Mouse (Mus musculus): ENCODE measurements around the gene Cx3cr1.

The Cx3cr1 gene

DNA sequence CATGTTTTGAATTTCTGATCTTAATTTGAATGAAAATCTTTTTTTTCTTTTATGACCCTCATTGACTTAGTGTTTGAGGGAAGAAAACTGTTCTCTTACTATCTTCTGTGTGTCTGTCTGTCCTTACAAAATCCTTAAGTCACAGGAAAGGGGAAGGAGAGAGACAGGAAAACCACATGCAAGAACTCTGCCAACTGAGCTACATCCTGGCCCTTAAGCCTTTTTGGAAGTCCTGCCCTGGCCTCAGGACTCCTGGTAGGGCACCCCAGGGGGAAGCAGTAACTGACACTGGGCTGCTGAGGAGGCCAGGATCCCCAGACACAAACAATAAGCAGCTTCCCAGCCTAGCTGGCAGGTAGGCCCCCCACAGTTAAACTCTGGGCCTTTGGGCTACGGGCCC lies 126.4 kb downstream of the Cx3cr1 start:
- DNase-seq (ENCODE audit: low spot score in 2 of 2), result no peak

DNA sequence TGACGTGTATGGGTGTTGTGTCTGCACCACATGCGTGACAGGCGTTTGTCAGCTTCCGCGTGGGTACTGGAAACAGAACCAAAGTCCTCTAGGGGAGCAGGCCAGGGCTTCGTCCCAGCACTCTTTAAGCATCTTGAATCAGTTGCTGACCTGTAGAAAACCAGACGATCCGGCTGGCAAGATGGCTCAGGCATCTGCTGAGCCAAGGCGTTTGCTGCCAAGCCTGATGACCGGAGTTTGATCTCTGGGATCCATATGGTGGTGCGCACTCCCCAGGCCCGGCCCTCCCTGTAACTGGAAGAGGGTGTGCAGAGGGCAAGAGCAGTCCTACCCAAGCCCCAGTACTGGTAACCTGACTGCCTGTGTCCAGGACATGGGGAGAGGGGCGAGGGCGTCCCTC lies 127.8 kb downstream of the Cx3cr1 start:
- no peak for DNase-seq (ENCODE audit: low spot score in 2 of 2)

DNA sequence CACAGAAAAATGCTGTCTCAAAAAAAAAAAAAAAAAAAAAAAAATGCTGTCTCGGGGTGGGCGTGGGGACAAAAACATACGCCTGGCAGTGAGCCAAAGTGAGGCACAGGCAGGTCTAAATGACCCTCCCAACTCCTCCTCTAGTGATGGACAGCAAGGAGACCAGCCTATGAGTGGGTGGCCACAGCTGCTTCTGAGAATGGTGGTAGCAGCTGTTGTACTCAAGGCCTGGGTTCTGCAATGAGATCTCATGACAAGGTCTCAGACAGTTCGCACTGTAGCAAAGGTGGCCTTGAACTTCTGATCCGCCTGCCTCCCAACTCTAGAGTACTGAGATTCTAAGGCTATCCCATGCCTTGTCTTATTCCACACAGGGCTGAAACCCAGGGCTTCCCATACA lies 128.3 kb downstream of the Cx3cr1 start:
- DNase-seq (ENCODE audit: low spot score in 2 of 2), result no peak

DNA sequence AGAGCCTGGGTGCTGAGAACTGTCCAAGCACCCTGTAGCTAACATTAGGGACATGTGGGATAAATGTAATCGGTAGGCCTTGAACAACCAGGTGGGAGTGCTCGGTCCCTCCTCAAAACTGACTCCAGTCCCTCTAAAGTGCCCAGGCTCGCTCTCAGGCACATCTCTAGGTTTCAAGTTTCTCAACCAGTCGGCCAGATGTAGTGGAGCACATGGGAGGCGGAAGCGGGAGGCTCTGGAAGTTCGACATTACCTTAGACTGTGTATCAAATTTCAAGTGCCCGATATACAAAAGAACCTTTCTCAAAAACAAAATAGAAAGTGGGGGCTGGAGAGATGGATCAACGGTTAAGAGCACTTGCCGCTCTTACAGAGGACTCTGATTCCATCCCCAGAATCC lies 130.0 kb downstream of the Cx3cr1 start:
- DNase-seq (ENCODE audit: low spot score in 2 of 2), result no peak

DNA sequence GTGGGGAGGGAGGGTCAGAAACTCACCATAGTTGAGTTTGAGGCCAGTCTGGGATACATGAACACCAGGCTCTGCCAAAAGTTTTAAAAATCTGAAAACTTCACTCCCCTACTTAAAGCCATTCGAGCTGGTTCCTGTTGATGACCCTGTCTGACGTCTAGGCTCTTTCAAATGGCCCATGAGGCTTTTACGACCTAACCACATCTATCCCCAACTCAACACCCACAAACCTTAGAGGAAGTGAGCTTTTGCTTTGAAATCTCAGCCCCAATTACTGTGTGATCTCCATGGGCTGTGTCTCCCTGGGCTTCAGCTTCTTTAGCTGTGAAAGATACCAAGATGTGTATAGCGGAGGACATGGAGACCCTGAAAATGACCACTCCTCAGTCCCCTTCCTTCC lies 131.2 kb downstream of the Cx3cr1 start:
- no peak for DNase-seq (ENCODE audit: low spot score in 2 of 2)

GRCm38 (mm10) chr9:119937005-119937773 lies 132.5 kb downstream of the Cx3cr1 start, which contains the start of the genes Gorasp1 and Ttc21a:
Gene Gorasp1, minus strand, starts transcription at chr9:119937565.
Gene Ttc21a, plus strand, starts transcription at chr9:119937606.
- peak; percentile 86 to 89 for DNase-seq (ENCODE audit: low spot score in 2 of 2)

DNA sequence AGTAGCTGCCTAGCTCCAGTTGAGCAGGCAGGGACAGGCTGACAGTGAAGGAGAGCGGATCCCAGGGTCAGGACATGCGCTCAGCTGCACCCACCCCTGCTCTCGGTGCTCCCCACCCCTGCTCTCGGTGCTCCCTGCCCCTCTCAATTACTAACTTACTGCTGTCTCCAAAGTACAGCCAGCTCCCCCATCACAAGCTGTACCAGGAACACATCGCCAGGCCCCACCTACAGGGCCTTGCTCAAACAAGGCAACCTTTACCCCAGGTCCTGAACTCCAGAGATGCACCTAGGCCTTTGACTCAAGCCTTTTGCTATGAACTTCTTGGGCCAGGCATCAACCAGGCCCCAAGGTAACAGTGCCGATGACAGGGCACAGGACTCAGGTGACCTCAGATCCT lies 136.0 kb downstream of the Cx3cr1 start:
- no peak for DNase-seq (ENCODE audit: low spot score in 2 of 2)

DNA sequence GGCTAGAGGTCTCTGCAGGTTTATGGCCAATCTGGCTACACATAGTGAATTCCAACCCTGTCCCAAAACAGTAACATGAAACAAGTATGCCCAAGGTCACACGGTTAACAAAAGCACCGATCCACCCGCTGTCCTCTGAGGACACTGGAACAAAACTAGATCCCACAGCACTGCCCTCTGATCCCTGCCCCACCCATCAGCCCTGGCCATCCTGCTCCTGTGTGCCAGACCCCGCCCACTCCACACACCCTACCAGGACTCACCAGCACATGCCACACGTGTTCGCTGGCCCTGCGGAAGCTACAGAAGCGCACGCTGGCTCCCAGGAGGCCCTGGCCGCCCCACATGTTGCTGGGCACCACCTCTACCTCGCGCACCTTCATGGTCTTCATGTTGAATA lies 137.3 kb downstream of the Cx3cr1 start:
- DNase-seq (ENCODE audit: low spot score in 2 of 2), result no peak

GRCm38 (mm10) chr9:119926497-119926896 lies 143.2 kb downstream of the Cx3cr1 start:
- DNase-seq (ENCODE audit: low spot score in 2 of 2), result no peak

DNA sequence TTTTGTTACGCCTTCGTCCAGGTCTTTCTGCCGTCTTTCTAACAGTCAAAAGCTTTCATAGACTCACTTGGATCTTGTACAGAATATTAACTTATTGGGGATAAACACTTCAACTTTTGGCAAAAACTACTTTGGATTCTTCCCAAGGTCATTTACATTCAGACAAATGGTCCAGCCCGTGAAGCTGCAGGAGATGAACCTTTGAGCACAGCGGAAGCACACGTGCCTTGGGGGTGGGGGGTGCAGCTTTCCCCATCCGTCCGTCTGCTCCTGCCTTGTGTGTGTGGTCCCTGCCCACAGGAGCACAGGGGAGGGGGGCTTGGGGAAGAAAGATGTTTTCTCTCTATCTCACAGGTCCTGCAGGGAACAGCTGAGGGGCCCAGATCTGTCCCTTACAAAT lies 143.9 kb downstream of the Cx3cr1 start:
- DNase-seq (ENCODE audit: low spot score in 2 of 2), result no peak

DNA sequence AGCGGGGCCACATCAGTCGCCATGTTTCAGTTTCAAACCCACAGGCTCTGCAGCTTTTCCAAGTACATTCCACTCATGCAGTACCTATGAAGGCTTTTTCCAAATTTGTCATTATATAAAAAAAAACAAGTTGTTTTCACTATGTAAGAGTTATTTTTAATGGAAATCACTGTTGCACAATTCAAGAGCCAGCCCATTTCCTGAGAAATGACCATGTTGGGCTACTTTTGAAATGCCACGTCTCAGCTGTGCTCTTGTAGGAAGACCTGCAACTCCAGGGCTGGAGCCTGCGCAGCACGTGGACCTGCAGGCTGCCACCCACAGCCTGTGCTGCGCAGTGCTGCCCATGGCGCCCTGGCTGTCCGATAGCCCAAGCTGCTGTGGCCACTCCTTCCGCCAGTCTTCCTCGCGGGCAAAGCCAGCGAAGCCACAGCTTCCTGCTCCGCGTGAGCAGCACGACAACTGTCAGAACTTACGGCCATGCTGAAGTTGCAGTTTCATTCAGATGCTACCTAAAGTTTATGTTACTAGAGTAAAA lies 144.5 kb downstream of the Cx3cr1 start:
- no peak for DNase-seq (ENCODE audit: low spot score in 2 of 2)

DNA sequence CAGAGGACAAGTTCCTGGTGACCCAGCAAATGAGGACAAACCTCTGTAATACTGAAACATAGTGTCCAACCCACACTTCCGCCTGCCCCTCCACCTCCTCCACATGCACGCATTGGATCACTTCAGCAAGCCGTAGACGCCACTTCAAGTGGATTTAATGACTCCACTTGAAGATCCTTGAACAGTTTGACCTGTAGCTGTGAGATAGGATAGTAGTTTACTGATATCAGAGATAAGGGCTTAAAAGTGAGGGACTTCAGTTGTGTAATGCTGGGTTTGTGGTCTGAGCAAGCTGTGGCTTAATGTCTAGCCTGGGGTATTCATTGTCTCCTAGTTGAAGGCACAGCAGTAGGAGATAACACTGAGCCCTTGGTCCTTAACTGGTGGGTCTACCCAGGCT lies 146.2 kb downstream of the Cx3cr1 start:
- no peak for DNase-seq (ENCODE audit: low spot score in 2 of 2)

DNA sequence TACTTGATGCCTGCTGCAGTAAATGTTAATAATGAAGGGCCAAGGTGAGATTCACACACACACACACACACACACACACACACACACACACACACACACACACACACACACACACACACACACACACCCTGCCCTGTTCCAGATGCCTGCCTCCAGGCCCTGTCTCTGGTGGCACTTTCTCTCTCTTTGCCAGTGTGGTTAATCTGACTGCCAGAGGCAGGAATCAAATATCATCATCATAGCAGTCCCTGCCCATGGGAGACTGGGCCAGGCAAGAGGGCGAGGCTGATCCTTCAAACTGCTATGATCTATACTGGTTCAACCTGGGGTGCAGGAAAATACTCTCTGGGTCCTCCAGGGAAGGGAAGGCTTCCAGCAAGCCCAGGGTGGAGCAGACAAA lies 149.8 kb downstream of the Cx3cr1 start:
- no peak for DNase-seq (ENCODE audit: low spot score in 2 of 2)

DNA sequence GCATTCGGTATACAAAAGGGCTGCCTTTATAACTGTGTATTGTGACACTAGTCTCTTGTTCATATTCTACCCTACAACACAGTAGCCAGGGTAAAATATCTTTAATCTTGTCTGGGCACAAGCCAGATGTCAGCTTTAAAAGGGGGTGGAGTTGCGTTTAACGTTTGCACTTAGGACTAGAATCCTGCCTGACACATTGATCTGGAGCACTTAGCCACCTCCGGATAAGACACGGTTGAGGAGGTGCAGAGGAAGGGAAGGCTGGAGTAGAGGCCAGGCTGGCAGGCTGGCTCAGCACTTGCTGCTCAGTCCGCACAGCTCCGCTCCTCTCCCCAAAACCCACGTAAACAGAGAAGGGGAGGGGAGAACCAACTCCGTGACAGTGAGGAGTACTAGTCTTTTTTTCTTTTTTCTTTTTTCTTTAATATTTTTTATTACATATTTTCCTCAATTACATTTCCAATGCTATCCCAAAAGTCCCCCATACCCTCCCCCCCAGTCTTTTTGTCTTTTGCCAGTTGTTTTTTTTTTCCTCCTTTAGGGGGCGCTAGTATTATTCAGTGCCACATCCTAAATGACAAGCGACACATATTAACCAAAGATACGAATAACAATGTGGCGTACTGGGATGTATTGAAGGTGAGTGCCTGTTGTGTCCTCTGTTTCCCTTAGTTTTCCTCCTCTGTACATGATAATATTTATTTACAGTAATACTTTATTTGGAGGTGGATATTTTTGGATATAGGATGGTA lies 156.4 kb downstream of the Cx3cr1 start:
- DNase-seq (ENCODE audit: low spot score in 2 of 2), result no peak

- DNase-seq (ENCODE audit: low spot score in 2 of 2), result peak in 1 of 2 experiments; percentile 29
Measured at GRCm38 (mm10) chr9:119909931-119910330, 159.7 kb downstream of the Cx3cr1 start.

DNA sequence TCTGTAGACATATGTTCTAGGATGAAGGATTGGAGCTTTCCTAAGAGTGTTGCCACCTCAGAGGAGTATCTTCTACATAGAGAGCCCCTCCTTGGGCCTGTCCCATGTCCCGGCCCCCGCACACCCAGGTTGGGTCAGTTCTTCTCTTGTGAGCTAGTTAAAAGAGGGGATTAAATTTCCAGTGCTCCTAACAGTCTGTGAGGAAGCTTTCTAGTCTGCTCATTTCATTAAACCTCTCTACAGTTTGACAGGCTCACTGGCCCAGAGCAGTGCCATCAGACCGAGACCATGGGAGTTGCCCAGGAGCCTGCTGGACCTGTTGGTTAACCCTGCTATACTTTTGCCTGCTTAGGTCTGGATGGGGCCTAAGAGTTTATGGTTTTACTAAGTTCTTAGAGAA lies 161.0 kb downstream of the Cx3cr1 start:
- no peak for DNase-seq (ENCODE audit: low spot score in 2 of 2)

DNA sequence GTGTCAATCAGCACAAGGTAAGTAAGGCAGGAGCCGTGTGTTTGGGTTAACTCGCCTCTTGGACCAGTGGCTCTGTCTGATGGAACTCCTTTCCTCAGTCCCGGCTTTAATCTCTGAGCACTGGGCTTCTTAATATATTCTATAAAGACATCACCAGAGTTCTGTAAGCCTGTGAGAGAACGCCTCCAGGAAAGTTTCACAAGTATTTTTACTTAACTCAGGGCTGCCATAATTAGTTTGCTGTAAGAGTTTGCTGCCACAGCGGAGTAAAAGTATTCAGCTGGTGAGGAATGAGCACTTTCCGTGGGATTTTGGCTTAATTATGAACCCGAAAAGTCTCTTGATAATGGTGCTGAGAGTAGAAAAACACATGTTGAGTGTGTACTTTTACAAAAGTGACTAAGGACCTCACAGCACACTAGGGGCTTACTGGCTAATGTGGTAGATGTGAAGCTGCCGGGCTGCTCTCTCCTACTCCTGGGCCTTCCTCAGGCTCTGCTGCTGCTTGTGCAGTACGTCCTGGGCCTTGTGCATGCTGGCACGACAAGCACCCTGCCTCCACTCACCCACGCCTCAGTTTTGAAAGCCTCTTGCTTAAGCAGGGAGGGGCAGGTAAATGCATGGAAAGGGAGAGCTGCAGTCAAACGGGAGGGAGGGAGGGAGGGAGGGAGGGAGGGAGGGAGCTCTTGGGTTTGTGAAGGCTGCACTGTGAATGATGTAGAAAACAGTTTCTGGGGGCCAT lies 167.1 kb downstream of the Cx3cr1 start:
- DNase-seq (ENCODE audit: low spot score in 2 of 2), result peak in 1 of 2 experiments; percentile 41

DNA sequence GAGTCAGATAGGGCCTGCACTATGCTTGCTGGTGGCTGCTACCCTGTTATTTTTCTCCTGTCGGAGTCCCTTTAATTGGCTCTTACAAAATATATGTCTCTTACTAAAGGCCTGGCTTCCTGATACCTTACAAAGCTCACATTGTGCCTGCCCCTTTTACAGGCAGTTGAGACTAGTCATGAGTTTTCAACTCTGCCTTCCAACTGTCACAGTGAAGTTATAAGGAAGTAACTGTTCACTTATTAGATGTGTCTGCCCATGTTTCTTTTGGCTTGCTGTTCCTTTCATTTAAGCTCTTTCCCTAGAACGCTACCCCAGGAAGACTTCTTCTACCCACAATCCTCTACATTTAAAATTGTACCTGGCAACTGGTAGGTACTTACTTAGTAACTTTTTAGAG lies 170.2 kb downstream of the Cx3cr1 start:
- no peak for DNase-seq (ENCODE audit: low spot score in 2 of 2)

DNA sequence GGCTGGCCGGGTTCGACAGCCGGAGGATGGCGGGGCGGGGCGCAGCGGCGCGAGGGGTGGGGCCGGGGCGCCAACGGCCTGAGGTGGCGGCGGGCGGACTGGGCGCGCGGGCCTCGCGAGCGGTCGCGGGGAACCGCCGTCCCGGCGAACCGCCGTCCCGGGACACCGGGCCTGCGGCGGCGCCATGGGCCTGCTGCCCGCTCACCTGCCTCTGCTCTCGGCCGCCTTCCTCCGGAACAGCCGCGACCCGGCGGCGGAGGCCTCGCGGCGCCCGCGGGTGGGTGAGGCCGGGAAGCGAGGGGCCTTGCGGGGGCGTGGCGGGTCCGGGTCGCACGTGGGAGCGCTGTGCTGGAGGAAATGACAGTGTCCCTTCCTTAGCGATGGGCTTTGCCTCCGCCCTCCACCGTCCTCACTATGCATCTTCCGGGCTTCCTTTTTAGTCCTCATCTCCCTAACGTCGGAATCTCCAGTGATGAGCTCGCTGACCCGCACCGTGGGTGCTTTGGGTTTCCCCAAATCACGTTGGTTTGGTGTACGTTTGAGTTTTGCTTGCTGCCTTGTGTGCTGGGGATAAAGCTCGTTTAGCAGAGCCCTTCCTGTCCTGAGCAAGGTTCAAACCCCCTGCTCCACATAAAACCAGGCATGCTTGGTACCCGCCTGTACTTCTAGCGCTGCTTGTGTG lies 174.5 kb downstream of the Cx3cr1 start:
- peak in 1 of 2 experiments; percentile 16 for DNase-seq (ENCODE audit: low spot score in 2 of 2)

DNA sequence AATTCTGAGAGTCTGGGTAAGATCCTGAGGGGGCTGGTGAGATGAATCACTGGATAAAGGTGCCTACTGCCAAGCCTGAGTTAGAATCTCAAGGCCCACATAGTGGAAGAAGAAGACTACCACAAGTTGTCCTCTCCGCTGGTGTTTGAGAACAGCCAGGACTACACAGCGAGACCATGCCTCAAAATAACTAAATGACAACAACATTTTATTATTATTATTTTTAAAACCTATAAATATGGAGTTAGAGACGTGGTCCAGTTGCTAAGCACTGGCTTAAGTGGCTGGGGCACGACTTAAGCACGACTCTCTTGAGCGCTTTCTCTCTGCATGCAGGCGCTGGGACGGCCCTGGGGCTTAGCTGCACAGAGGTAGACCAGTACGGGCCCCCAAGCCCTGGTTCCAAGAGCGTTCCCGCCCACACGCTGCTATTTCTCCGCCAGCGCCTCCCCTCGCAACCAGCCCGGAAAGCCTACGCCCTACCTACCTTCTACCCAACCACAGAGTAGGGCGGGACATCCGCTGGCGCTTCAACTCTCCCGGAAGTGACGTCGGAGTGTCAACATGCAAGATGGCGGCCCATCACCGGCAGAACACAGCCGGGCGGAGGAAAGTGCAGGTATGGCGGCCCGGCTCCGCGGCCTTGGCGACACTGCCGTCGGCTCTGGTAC lies 175.2 kb downstream of the Cx3cr1 start, which contains the start of gene Wdr48:
Gene Wdr48 (plus strand): TSS at position 540 of the 671 bp plus-strand sequence.
- DNase-seq (ENCODE audit: low spot score in 2 of 2), result peak; percentile 96

DNA sequence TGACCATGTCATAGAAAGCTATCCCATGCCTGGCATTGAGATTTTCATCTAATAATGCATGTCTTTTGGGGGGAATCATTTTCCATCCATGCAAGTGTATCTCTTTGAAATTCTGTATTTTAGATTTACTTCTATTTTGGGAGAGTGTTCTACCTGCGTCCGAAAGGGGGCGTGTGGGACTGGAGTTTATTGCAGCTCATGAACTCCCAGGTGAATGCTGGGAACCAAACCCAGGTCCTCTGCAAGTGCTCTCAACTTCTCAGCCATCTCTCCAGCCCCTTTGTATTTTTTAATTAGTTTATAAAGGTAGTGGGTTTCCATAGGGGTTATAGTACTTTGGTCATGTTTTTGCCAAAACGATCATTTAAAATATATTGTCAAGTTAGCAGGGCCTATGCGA lies 175.8 kb downstream of the Cx3cr1 start:
- DNase-seq (ENCODE audit: low spot score in 2 of 2), result no peak

Measured in right cerebral cortex, postnatal 36 days (tissue).